Mouse (Mus musculus): ENCODE data around the gene Fbxo6.

Fbxo6 gene

GRCm38 (mm10) chr4:148159544-148160435 is 7.8 kb upstream of the Fbxo6 start:
- peak; percentile 93 to 94 for DNase-seq

GRCm38 (mm10) chr4:148158436-148159348 is 6.8 kb upstream of the Fbxo6 start:
- DNase-seq, result no peak

GRCm38 (mm10) chr4:148154982-148155381 is 3.0 kb upstream of the Fbxo6 start:
- peak in 1 of 2 experiments; percentile 42 for DNase-seq

- no peak for DNase-seq
These were observed 2.1 kb upstream of the Fbxo6 start for GRCm38 (mm10) chr4:148154006-148154405.

- no peak for DNase-seq
These were observed 607 bp upstream of the Fbxo6 start for GRCm38 (mm10) chr4:148152547-148152946.

GRCm38 (mm10) chr4:148150953-148151266 is 1.0 kb downstream of the Fbxo6 start:
- DNase-seq, result no peak

GRCm38 (mm10) chr4:148150242-148150641 is 1.7 kb downstream of the Fbxo6 start:
- DNase-seq, result no peak

GRCm38 (mm10) chr4:148149540-148149939 is 2.4 kb downstream of the Fbxo6 start:
- no peak for DNase-seq

- no peak for DNase-seq
These were observed 4.2 kb downstream of the Fbxo6 start for GRCm38 (mm10) chr4:148147714-148148113.

- DNase-seq, result no peak
These were observed 8.2 kb downstream of the Fbxo6 start for GRCm38 (mm10) chr4:148143721-148144120.

- DNase-seq, result peak; percentile 93
These were observed 11.6 kb downstream of the Fbxo6 start for GRCm38 (mm10) chr4:148140098-148141011.

- no peak for DNase-seq
These were observed 12.2 kb downstream of the Fbxo6 start for GRCm38 (mm10) chr4:148139767-148140097.

- DNase-seq, result no peak
These were observed 14.4 kb downstream of the Fbxo6 start for GRCm38 (mm10) chr4:148137503-148137902.

GRCm38 (mm10) chr4:148134988-148135387 is 17.0 kb downstream of the Fbxo6 start:
- DNase-seq, result no peak

- no peak for DNase-seq
These were observed 20.4 kb downstream of the Fbxo6 start for GRCm38 (mm10) chr4:148131497-148132081.

GRCm38 (mm10) chr4:148130561-148131413 is 21.2 kb downstream of the Fbxo6 start, which contains the start of gene Draxin:
Draxin (minus strand) TSS chr4:148130698.
- peak; percentile 58 to 77 for DNase-seq

GRCm38 (mm10) chr4:148130133-148130532 is 21.8 kb downstream of the Fbxo6 start, which contains the start of gene Mad2l2:
Mad2l2 (plus strand) TSS chr4:148130384.
- DNase-seq, result no peak

GRCm38 (mm10) chr4:148128672-148129071 is 23.3 kb downstream of the Fbxo6 start:
- DNase-seq, result no peak

- no peak for DNase-seq
These were observed 23.7 kb downstream of the Fbxo6 start for GRCm38 (mm10) chr4:148128241-148128640.

- no peak for DNase-seq
These were observed 29.3 kb downstream of the Fbxo6 start for GRCm38 (mm10) chr4:148122694-148123066.
